Mouse (Mus musculus) hindbrain, postnatal 0 days (tissue): ENCODE data around the gene AC134908.4. TPM values are rescaled to one million over a fixed set of nuclear protein-coding genes. Genes with fewer than 3 reads are reported as not detected.
A peak's percentile ranks its signal among the peaks of the same experiment; 100 is the strongest.

Experiments
- ATAC-seq: fragments of 200-750 bp; cut with Nextera tagmentation; 2 replicates; pipeline ENCODE4 v1.8.0; 2017; ENCODE audit warnings: mild to moderate bottlenecking, moderate TSS enrichment, moderate library complexity
- DNase-seq: peaks from one replicate; pipeline ENCODE4 v3.0.0-alpha.2; 2015; ENCODE audit warnings: low spot score
- H3K27ac ChIP-seq: fragments of 300-500 bp; sonication (generic); 2 replicates; pipeline ENCODE4 v1.5.1; 2014; ENCODE audit warnings: mild to moderate bottlenecking
- H3K27me3 ChIP-seq: fragments of 300-500 bp; sonication (generic); 2 replicates; pipeline ENCODE4 v1.6.1; 2014; ENCODE audit warnings: low read length, mixed read lengths; ENCODE audit not compliant: insufficient read depth
- H3K36me3 ChIP-seq: fragments of 300-500 bp; sonication (generic); 2 replicates; pipeline ENCODE4 v1.6.1; 2014; ENCODE audit warnings: low read length, mixed read lengths; ENCODE audit not compliant: insufficient read depth
- H3K4me1 ChIP-seq: fragments of 300-500 bp; sonication (generic); 2 replicates; pipeline ENCODE4 v1.6.1; 2014; ENCODE audit warnings: antibody characterized with exemption, low read length, mixed read lengths; ENCODE audit not compliant: insufficient read depth
- H3K4me2 ChIP-seq: fragments of 300-500 bp; sonication (generic); 2 replicates; pipeline ENCODE4 v1.6.1; 2014; ENCODE audit warnings: low read depth, mild to moderate bottlenecking, low read length, moderate library complexity, mixed read lengths
- H3K4me3 ChIP-seq: fragments of 300-500 bp; sonication (generic); 2 replicates; pipeline ENCODE4 v1.5.1; 2014; ENCODE audit warnings: low read length
- H3K9ac ChIP-seq: fragments of 300-500 bp; sonication (generic); replicated peaks from 2 replicates; pipeline ENCODE4 v1.6.1; 2014; ENCODE audit warnings: mild to moderate bottlenecking, low read length, moderate library complexity, mixed read lengths
- H3K9me3 ChIP-seq: fragments of 300-500 bp; sonication (generic); 2 replicates; pipeline ENCODE4 v1.6.1; 2016; ENCODE audit warnings: low read length, mixed read lengths
- CTCF ChIP-seq: IDR thresholded peaks from 2 replicates; pipeline ENCODE4 v1.5.1; 2016; ENCODE audit warnings: antibody characterized with exemption, control low read depth, low read depth
- WGBS: fragments of 180-500 bp; shearing (Covaris S2); extraction: QIAGEN DNeasy Blood & Tissue Kit; methylation state at CpG from one replicate; pipeline ENCODE4 v1.1.7; 2014; 5-methylcytosine and 5-hydroxymethylcytosine counted together
- polyA plus RNA-seq: library from polyadenylated mRNA; unstranded; fragments of >200 nt; fragmentation: Nextera tagmentation; extraction: Ambion mirVana; gene quantifications from 2 replicates; pipeline ENCODE4 v1.2.1, GENCODE M21; 2015
- total RNA-seq: library from RNA; depleted of rRNA; stranded (reverse); fragments of >200 nt; gene quantifications from 2 replicates; pipeline ENCODE4 v1.2.3, GENCODE M21; 2014

The AC134908.4 gene
- total and polyA plus RNA-seq, 2 experiments from 2014 or later = 0.31 to 3.9 TPM

GRCm38 (mm10) chr17:25840519-25840918 lies 45.1 kb upstream of the AC134908.4 start:
- TF ChIP-seq CTCF = no peak
- no peak overlapping the region for H3K4me2 ChIP-seq
- H3K9ac ChIP-seq = no peak overlapping the region
- no peak overlapping the region for H3K27ac ChIP-seq
- DNase-seq (no peak), ATAC-seq (no peak)
- H3K9me3 ChIP-seq = no peaks in the 10 kb centered on the region
- H3K4me1 ChIP-seq = peaks cover 27% of the 10 kb centered on the region
- H3K4me3 ChIP-seq = no peak overlapping the region
- no peaks in the 10 kb centered on the region for H3K27me3 ChIP-seq
- peaks cover 37% of the 10 kb centered on the region for H3K36me3 ChIP-seq
- 94% methylated on average over 6 of the region's 6 CpGs for WGBS

GRCm38 (mm10) chr17:25839455-25840235 lies 44.2 kb upstream of the AC134908.4 start:
- no peak for ATAC-seq
- 86% methylated on average over 14 of the region's 14 CpGs for WGBS
- H3K4me1 ChIP-seq = peaks cover 36% of the 10 kb centered on the region
- no peaks in the 10 kb centered on the region for H3K27me3 ChIP-seq
- no peak for TF ChIP-seq CTCF
- H3K4me3 ChIP-seq = no peak overlapping the region
- peaks cover 37% of the 10 kb centered on the region for H3K36me3 ChIP-seq
- H3K9ac ChIP-seq = no peak overlapping the region
- no peak for DNase-seq
- H3K27ac ChIP-seq = no peak overlapping the region
- no peak overlapping the region for H3K4me2 ChIP-seq
- no peaks in the 10 kb centered on the region for H3K9me3 ChIP-seq

GRCm38 (mm10) chr17:25838904-25839303 lies 43.4 kb upstream of the AC134908.4 start:
- Histone ChIP-seq H3K9me3 (no peaks in the 10 kb centered on the region), H3K27me3 (no peaks in the 10 kb centered on the region), H3K36me3 (peaks cover 37% of the 10 kb centered on the region), H3K27ac (no peak overlapping the region), H3K4me1 (peaks cover 43% of the 10 kb centered on the region), H3K4me2 (no peak overlapping the region), H3K4me3 (no peak overlapping the region), H3K9ac (no peak overlapping the region)
- 85% methylated on average over 4 of the region's 4 CpGs for WGBS
- no peak for DNase-seq
- no peak for ATAC-seq
- TF ChIP-seq CTCF = no peak

- H3K27me3 ChIP-seq = no peaks in the 10 kb centered on the region
- H3K27ac ChIP-seq = peak overlapping the region; percentile 89
- peaks cover 38% of the 10 kb centered on the region for H3K4me1 ChIP-seq
- WGBS = 18% methylated on average over 3 of the region's 3 CpGs
- H3K4me2 ChIP-seq = peak overlapping the region; percentile 80
- no peak overlapping the region for H3K4me3 ChIP-seq
- H3K36me3 ChIP-seq = peaks cover 37% of the 10 kb centered on the region
- H3K9me3 ChIP-seq = no peaks in the 10 kb centered on the region
- peak; percentile 54 for DNase-seq
- no peak for TF ChIP-seq CTCF
- no peak for ATAC-seq
- peak overlapping the region; percentile 72; the same call in 1 of the 2 replicates for H3K9ac ChIP-seq
Measured at GRCm38 (mm10) chr17:25837533-25837932, 42.1 kb upstream of the AC134908.4 start.

- H3K4me3 ChIP-seq = peak within 1 kb of the TSS; percentile 47
- no peak for TF ChIP-seq CTCF
- peak within 1 kb of the TSS; percentile 89 for H3K27ac ChIP-seq
- peaks cover 33% of the 10 kb centered on the region for H3K36me3 ChIP-seq
- WGBS = 7% methylated on average over 28 of the region's 29 CpGs
- peak within 1 kb of the TSS; percentile 72 for H3K9ac ChIP-seq
- peaks cover 39% of the 10 kb centered on the region for H3K4me1 ChIP-seq
- H3K9me3 ChIP-seq = no peaks in the 10 kb centered on the region
- no peaks in the 10 kb centered on the region for H3K27me3 ChIP-seq
- DNase-seq = peak; percentile 91
- ATAC-seq = peak; percentile 48
- peak within 1 kb of the TSS; percentile 80 for H3K4me2 ChIP-seq
Measured at GRCm38 (mm10) chr17:25837076-25837410, 41.6 kb upstream of the AC134908.4 start, which contains the start of gene Rhbdl1. Gene Rhbdl1, minus strand, starts transcription at chr17:25837295.

GRCm38 (mm10) chr17:25836397-25837075 lies 41.1 kb upstream of the AC134908.4 start:
- Histone ChIP-seq H3K4me1 (peaks cover 44% of the 10 kb centered on the region), H3K27me3 (no peaks in the 10 kb centered on the region)
- DNase-seq = peak; percentile 31

GRCm38 (mm10) chr17:25835816-25836215 lies 40.4 kb upstream of the AC134908.4 start:
- no peak for TF ChIP-seq CTCF
- H3K4me1 ChIP-seq = peaks cover 44% of the 10 kb centered on the region
- DNase-seq (no peak), ATAC-seq (no peak)
- peaks cover 26% of the 10 kb centered on the region for H3K36me3 ChIP-seq
- no peaks in the 10 kb centered on the region for H3K27me3 ChIP-seq
- H3K27ac ChIP-seq = peak overlapping the region; percentile 89
- no peaks in the 10 kb centered on the region for H3K9me3 ChIP-seq
- WGBS = 91% methylated on average over 16 of the region's 16 CpGs
- H3K4me2 ChIP-seq = peak overlapping the region; percentile 80
- H3K9ac ChIP-seq = peak overlapping the region; percentile 72
- H3K4me3 ChIP-seq = no peak overlapping the region

More at GRCm38 (mm10) chr17:25836397-25837075, 41.1 kb upstream of the AC134908.4 start:
- peak overlapping the region; percentile 47 for H3K4me3 ChIP-seq
- H3K4me2 ChIP-seq = peak overlapping the region; percentile 80
- H3K9ac ChIP-seq = peak overlapping the region; percentile 72
- H3K9me3 ChIP-seq = no peaks in the 10 kb centered on the region
- 18% methylated on average over 23 of the region's 23 CpGs for WGBS
- no peak for ATAC-seq
- H3K36me3 ChIP-seq = peaks cover 28% of the 10 kb centered on the region
- H3K27ac ChIP-seq = peak overlapping the region; percentile 89
- no peak for TF ChIP-seq CTCF
